8 mouse cellular contexts compared by ENCODE assay signal in genomic region chr4:62700426-62700825, GRCm38 (mm10).
DNase-seq lines count a peak whose midpoint lies in the region; ATAC-seq and TF ChIP-seq lines count a peak whose summit lies in the region.

No protein-coding gene starts in this region.

- peak overlapping the region; percentile 11 for H3ac ChIP-seq in myocyte (ENCODE audit: control insufficient read depth, insufficient read length)

- TF ChIP-seq CTCF in lung, adult 2 months (IDR thresholded peaks at IDR 0.05; ENCODE audit: insufficient read depth, low read length): no peak

- no peaks in the 10 kb centered on the region for H3K9me3 ChIP-seq in hindbrain, embryonic 16.5 days (ENCODE audit: control insufficient read depth, low read length)

- peak; percentile 14 for DNase-seq in cerebellum, adult 9-10 months
- DNase-seq in lung, adult 2 months: no peak
- DNase-seq in lung, adult 18-20 months: no peak
- no peak for DNase-seq in cerebellum, postnatal 14 days
- no peak for DNase-seq in retina, postnatal 1 day

- H3K4me3 ChIP-seq in lung, adult 2 months (replicated peaks; ENCODE audit: extremely low read depth, low read depth, low read length): peak overlapping the region; percentile 79
- H3K4me3 ChIP-seq in hindbrain, embryonic 16.5 days (ENCODE audit: low read length): peak overlapping the region; percentile 8; the same call in 1 of the 2 replicates
- peak overlapping the region; percentile 76 for H3K4me3 ChIP-seq in myocyte

- ATAC-seq in cerebellum, adult (ENCODE audit: insufficient number of reproducible peaks, low FRiP score, low TSS enrichment): no peak
- ATAC-seq in hindbrain, embryonic 16.5 days: no peak

- TF ChIP-seq POLR2A in lung, adult 2 months (IDR thresholded peaks at IDR 0.05; ENCODE audit: borderline replicate concordance, extremely low read depth, low read depth, low read length): no peak
- no peak for TF ChIP-seq POLR2A in myocyte (IDR thresholded peaks at IDR 0.05; ENCODE audit: insufficient read length, low read depth)

- H3K4me2 ChIP-seq in hindbrain, embryonic 16.5 days (ENCODE audit: low read length): peak overlapping the region; percentile 49
- peak overlapping the region; percentile 94 for H3K4me2 ChIP-seq in myocyte (ENCODE audit: low read depth)

- H3K79me2 ChIP-seq in myocyte (ENCODE audit: control insufficient read depth, insufficient read depth): peaks cover 30% of the 10 kb centered on the region

- H3K27me3 ChIP-seq in hindbrain, embryonic 16.5 days (replicated peaks; ENCODE audit: control insufficient read depth, insufficient read depth, low read length): no peaks in the 10 kb centered on the region
- H3K27me3 ChIP-seq in myocyte (ENCODE audit: control insufficient read depth, insufficient read depth, insufficient read length): no peaks in the 10 kb centered on the region

- no peak overlapping the region for H3K27ac ChIP-seq in hindbrain, embryonic 16.5 days (ENCODE audit: low read depth, low read length)

- peaks cover 20% of the 10 kb centered on the region for H3K4me1 ChIP-seq in lung, adult 2 months (ENCODE audit: control insufficient read depth, insufficient read depth, low read length)
- H3K4me1 ChIP-seq in hindbrain, embryonic 16.5 days (ENCODE audit: control insufficient read depth, insufficient read depth, low read depth, low read length): peaks cover 29% of the 10 kb centered on the region

- 0 out of 2 replicates have a peak overlapping the region, but pooled peaks have one; percentile 17 for H3K9ac ChIP-seq in hindbrain, embryonic 16.5 days (ENCODE audit: low read depth, low read length)

- H3K36me3 ChIP-seq in hindbrain, embryonic 16.5 days (ENCODE audit: control insufficient read depth, insufficient read depth, low read length): peaks cover 24% of the 10 kb centered on the region
- peaks cover 11% of the 10 kb centered on the region for H3K36me3 ChIP-seq in myocyte (ENCODE audit: control insufficient read depth, insufficient read depth)

- 53% methylated on average over 5 of the region's 5 CpGs for WGBS in lung, adult 2 months
- WGBS in hindbrain, embryonic 16.5 days: 81% methylated on average over 5 of the region's 5 CpGs

TF ChIP-seq in myocyte, 11 proteins besides CTCF, POLR2A, EP300 and RAD21:
- TF ChIP-seq CEBPB (IDR thresholded peaks at IDR 0.05; ENCODE audit: insufficient read depth, poor library complexity, severe bottlenecking): no peak
- TF ChIP-seq POLR2AphosphoS2 (IDR thresholded peaks at IDR 0.05; ENCODE audit: insufficient read length, low read depth): peak; percentile 30

Comparison
In these comparisons a context has a peak if more than half of its experiments do, and no peak if none do; other contexts are left out.
1. H3K4me3 ChIP-seq: peak in every context shown above with its lines; median percentile 79 in lung, adult 2 months; 76 in myocyte; 8 in hindbrain, embryonic 16.5 days.